Mouse (Mus musculus): Measurements from ENCODE around the gene Iqsec3.

The Iqsec3 gene

DNA sequence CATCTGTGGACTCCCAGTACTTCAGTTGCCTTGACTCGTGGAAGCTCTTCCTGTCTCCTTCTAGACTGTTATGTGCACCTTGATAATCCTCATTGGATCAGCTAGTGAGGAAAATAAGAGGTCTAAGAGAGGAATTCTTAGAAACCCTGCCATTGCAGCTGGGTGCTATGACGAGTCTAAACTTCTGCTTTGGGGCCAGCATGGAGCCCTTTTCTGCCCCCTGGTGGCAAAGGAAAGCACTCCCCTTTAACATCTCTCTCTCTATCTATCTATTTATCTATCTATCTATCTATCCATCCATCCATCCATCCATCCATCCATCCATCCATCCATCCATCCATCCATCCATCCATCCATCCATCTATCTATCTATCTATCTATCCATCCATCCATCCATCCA lies 106.9 kb downstream of the Iqsec3 start:
- DNase-seq (ENCODE audit: low read depth, low spot score) = peak; percentile 45

DNA sequence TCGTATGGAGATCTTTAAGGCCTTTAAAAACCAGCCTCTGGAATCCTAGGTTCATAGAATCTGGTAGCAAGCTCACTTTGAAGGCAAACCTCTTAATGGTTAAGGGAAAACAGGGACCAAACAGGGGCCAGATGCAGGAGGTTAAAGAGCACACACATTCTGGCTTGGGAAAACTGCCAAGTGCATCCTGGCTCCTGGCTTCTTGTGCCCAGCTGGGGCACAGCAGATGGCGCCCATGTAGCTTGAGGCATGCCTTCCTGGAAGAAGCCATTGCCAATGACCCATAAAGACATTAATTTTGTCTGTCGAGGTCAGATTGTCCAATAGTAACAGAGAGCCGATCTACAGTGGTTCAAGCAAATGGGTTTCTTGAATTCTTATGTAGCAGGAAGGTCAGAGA lies 109.5 kb downstream of the Iqsec3 start:
- DNase-seq (ENCODE audit: low read depth, low spot score) = no peak

DNA sequence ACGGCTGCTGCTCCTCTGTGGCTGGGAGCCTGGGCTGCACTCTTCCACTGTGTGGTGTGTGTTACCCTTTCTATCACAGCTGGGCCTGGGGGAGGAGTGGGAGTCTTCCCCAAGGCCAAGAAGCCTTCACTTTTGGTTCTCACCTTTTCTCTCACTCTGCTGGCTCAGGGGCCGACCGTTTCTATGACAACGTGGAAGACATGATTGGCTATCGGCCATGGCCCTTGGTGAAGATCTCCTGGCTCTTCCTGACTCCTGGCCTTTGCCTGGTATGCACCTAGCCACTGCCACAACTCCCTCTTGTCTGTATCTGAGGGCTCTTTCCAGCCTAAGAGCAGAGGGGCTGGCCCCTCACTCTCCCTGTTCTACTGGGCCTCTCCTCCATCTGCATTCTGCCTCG lies 110.4 kb downstream of the Iqsec3 start:
- peak; percentile 36 for DNase-seq (ENCODE audit: low read depth, low spot score)

DNA sequence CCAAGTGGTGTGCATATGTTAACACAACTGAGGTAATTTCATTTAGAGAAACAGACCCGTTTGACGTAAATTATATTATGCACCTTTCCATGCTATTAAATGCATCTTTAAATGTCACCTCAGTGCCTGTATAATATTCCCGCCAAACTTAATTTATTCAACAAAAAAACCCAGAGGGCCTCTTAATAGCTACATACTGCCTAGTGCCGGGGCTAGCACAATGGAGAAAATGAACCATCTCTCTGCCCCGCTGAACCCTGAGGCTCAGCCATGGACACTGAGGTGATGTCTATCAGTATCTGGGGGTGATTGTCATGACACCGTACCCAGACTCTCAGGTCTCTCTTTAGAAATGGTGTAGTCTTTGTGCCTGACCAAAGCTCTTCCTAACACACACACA lies 116.2 kb downstream of the Iqsec3 start:
- no peak for DNase-seq (ENCODE audit: low read depth, low spot score)

DNA sequence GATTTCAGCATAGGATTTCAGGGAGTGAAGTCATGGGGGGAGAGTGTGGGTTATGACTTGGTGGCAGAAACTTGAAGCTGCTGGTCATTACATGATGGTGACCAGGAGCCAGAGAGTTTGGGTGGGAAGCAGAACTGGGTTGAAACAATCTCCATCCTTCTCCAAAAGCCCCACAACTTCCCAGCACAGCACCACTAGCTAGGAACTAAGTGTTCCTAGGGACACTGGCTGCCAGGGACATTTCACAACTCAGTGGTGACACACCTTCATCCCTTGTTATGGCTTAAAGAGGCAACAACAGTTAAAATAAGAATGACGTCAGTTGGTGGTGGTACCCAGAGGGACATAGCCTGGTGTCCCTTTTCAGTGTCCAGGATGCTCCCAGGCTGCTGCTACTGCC lies 117.4 kb downstream of the Iqsec3 start:
- no peak for DNase-seq (ENCODE audit: low read depth, low spot score)

DNA sequence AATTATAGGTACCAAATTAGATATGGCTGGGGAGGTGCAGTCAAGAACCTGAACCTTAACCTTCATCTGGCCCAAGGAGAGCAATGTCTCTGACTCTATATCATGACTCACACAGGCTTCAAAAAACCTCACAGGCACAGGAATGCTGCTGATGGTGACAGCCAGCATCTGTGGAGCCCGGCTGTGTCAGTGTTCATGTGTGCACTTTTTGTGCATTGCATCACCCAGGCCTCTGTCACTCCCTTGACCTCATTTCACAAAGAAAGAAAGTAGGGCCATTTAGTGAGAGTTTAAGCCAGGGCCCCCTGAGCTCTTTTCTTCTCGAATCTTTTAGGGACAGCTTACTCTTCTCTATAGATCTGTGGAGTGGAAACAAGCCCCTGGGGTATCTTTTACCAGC lies 121.2 kb downstream of the Iqsec3 start:
- no peak for DNase-seq (ENCODE audit: low read depth, low spot score)

DNA sequence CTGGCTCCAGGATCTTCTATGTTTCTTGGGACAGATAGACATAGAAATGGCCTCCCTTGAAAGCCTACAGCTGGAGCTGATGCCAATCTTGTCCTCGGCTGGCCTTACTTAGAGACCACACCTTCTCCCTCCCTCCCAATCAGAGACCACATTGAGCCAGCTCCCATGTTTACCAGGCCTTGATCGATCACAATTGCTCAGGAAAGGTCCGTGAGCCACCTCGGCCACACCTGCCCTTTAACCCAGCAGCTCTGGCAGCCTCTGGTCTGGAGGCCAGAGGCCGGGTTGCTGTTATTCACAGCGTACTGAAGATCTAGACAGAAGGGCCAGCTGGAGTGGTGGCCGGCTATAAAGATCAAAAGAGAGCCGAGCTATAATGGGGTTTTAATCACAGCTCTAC lies 127.0 kb downstream of the Iqsec3 start:
- DNase-seq (ENCODE audit: low read depth, low spot score) = no peak

DNA sequence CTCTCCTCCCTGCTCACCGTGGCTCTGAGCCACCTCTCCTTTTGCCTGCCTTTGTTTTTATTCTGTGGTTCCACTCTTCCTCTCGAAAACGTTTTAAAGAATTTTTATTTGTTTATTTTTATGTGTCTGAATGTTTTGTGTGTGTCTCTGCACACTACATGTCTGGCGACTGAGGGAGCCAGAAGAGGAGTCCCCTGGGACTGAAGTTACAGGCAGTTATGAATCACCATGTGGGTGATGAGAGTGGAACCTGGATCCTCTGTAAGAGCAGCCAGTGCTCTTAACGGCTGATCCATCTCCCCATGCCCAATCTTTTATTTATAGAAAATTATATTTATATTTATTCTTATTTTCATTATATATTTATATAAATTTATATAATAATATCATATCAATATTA lies 129.1 kb downstream of the Iqsec3 start:
- no peak for DNase-seq (ENCODE audit: low read depth, low spot score)

DNA sequence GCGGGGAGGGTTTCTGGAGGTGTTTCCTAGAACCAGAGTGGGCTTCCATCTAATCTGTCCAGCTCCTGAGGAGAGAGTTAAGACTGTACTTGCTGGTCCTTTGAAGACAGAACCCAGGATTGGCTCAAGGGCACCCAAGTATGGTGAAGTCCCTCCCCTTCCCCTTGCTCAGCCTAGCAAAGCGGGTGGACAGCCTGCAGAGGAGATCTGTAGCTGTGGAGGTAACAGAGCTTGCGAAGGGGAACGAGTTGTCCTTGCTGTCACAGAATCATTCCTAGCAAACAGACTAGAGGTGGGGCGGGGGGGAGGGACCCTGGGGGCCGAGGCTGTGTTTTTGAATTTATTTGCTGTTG lies 129.7 kb downstream of the Iqsec3 start:
- no peak for DNase-seq (ENCODE audit: low read depth, low spot score)

DNA sequence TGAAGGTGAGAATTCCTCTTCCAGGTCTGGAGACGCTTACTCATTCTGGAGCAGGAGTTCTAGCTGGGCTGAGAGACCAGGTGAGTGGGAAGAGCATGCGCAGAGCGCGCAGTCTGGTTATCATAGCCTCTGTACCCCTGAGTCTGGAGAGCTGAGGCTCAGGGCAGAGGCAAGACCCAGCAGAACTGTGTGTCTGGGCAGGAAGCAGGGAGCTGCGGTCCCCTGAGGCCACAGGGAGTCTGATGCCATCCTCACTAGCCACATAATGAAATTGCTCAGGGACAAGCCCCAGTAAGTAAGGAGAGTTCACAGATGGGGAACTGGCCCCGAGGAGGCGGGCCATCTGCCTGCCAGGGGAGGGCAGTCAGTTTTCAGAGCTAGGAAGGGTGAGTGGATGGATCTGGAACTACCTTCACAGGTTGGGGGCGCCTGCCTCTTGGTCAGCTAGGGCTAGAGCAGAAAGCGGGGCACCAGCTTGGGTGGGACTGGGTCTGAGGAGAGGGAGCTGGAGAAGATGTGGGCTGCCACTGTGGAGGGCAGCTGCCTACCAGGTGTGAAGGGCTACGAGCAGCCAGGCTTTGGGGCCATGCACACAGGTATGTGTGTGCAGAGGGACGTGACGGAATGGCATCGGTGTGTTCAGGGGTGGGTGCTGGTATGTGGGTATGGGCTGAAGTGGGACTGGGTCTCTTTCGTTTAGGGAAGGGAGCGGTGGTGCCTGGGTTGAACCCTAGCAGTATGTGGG lies 130.3 kb downstream of the Iqsec3 start, which contains the start of gene Slc6a12:
Gene Slc6a12, plus strand, starts transcription at position 51 of the 745 bp plus-strand sequence.
- no peak for DNase-seq (ENCODE audit: low read depth, low spot score)

DNA sequence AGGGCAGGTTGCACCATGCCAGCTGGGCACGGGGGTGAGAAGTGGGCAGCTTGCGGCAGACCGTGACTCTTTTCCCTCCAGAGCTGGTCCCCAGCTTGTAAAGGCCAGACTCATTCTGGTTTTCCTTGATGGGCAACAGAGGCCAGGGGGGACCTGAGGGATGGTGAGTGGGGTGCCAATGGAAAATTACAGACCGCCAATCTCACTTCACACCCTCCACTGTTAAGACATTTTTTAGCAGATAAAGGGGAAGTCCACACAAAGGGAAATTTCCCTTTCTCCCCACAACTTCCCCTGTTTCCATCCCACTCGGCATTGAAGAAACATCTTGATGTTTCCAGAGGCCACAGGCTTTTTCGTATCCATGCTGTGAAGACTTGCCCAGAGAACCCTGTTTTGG lies 131.8 kb downstream of the Iqsec3 start:
- DNase-seq (ENCODE audit: low read depth, low spot score) = no peak

DNA sequence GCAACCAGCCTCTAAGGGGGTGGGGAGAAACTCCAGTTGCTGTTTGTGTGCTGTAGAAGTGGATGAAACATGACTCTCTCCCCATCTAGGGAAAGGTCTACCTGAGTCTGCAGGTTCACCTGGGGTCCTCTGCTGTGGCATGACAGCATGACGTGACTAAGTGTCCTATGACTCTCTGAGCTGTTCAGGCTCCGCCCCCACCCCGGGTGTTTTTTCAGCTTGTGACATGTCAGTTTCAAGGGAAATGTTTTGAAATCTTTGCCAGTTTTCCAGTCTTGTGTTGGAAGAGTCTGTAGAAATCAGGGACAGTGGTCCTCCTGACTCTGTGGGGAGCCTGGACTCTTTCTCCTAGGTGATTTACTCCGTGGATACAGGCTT lies 135.0 kb downstream of the Iqsec3 start:
- DNase-seq (ENCODE audit: low read depth, low spot score) = no peak

DNA sequence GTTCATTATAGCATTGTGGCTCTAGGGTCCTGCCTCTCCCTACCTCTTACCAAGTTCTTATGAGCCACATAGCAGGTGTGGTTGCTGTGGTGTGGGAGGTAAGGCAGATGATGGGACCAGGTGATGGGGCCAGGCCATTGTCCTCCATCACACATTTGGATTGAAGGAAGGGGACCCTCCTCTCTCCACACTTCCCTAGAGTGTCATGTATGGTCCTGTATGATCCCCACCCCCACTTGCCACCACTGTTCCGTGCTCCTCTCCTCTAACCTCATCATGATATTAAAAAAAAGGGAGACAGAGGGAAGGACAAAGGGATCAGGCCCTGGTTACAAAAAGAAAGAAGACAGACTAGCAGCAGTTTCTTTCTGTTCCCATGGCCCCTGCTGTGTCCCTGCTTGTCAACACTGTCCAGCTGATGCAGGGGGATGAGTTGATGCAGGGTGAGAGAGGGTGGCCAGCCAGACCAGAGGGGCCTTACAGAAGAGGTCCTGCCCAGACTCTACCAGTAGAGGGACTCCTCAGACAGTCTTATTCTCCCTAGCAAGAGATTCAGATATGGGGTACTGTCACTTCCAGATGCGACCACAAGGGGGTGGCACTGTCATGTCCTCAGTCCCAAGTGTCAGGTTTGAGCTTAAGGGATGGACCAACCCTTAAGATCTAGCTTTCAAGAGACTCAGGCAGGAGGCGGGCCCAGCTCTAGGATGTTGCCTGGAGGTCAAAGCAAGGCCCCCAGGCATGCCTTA lies 135.5 kb downstream of the Iqsec3 start:
- DNase-seq (ENCODE audit: low read depth, low spot score) = peak; percentile 95

DNA sequence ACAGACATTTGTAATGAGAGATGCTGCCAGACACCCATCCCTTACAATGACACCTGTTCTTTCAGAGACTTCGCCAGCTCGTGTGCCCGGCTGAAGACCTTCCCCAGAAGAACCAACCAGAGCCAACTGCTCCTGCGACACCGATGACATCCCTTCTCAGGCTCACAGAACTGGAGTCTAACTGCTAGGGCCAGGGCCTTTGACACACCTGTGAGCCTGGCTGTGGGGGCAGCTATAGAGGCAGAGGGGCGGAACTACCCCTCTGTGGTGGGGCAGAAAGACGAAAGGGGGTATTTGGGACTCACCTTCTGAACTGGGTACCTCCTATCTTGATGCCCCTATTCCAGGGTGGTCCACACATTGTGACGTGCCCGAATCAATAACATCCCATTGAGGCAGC lies 136.2 kb downstream of the Iqsec3 start:
- no peak for DNase-seq (ENCODE audit: low read depth, low spot score)

DNA sequence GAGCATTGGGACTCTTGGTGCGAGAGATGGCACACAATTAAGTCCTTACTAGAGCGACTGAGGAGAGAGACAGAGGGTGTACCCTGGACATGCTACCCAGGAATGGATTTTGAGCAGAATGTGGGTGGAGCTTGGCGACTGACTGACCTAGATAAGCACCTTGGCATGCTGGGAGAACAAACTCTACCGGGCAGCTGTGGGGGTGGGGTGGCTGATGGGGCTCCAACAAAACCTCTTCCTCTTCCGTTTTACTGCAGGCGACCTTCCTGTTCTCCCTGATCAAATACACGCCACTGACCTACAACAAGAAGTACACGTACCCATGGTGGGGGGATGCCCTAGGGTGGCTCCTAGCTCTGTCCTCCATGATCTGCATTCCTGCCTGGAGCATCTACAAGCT lies 136.9 kb downstream of the Iqsec3 start:
- DNase-seq (ENCODE audit: low read depth, low spot score) = no peak

DNA sequence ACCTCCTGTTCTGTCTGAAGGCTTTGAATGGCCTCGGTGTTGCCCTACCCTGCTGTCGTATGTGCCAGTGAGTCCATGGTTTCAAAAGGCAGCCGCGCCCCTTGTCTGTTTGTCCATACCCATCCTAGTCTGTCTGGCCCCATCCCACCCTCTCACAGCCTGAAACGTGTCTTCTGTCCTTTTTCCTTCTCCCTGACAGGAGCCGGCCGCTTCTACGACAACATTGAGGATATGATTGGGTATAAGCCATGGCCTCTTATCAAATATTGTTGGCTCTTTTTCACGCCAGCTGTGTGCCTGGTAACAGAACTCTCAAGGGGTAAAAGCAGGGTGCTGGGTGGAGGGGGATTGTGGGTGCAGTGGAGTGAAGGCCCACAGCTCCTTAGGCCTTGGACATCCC lies 137.6 kb downstream of the Iqsec3 start:
- DNase-seq (ENCODE audit: low read depth, low spot score) = no peak

DNA sequence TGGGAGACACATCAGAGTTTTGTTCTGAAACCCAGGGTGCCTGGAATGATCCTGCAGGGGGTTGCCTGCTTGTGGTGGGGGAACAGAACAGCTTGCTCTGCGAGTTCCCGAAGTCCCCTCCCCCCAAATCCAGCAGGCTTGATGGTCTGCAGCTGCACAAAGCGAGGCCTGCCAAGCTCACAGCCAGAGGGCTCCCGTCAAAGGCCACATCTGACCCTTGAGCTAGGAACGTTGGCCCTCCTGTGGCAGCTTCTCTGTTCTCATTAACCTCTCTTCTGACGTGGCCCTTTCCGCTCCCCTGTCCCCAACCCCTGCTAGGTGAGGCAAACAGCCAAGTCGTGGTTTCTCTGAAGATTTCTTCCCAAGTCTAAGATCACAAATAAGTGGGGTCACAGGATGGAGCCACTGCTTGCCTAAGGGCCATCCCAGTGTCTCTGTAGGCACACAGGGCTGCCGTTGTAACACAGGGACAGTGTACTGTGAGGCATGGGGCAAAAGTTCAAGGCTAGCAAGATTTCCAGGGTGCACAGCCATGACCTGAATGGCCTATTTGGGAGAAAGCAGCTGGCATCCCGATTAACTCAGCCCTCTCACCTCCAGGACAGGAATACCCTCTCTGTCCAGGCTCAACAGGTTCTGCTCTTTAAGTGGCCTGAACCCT lies 143.5 kb downstream of the Iqsec3 start:
- DNase-seq (ENCODE audit: low read depth, low spot score) = peak; percentile 13

DNA sequence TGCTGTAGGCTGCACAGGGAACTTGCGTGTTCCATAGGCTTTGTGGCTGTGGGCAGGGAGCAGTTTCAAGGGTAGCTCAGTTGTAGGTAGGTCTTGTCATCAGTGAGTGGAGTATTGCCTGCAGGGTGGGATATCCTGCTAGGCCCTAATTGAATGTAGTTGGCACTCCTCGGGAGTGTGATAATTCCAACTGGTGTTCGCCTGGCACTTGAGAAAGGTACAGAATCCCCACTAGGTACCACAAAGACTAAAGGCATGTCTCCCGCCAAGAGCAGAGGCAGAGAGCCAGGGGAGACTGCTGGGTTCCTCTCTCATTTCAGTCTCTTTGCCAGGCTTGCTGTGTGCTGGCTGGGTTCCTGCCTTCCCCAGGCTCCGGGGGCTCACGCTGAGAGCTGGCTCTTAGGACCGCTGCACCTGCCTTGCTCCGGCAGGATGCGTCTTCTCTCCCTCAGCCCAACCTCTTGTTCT lies 145.0 kb downstream of the Iqsec3 start:
- no peak for DNase-seq (ENCODE audit: low read depth, low spot score)

DNA sequence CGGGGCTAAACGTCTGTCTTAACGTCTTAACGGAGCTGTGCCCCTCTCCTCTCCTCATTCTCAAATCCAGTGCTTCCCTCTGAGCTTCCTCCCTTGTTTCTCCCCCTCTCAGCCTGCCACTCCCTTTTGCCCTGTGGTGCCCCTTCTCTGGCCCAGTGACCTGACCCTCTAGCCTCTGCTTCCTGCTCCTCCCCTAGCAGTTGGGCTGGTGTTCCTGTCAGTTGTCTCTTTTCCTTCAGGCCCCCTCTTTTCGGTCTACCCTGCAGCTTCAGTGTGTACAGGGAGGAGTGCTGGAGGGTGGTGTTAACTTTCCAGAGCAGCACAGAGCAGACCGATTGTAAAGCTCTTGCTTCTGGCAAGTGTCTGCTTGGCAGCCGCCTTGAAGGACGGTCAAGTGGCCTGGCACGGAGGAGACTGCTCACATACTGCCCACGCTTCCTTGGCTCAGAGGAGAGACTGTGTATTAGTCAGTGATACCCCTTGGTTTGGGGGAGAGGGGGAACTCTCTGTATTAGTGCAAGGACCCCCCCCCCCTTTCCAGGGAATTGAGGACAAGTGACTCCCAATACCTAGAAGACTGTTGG lies 146.9 kb downstream of the Iqsec3 start:
- no peak for DNase-seq (ENCODE audit: low read depth, low spot score)

DNA sequence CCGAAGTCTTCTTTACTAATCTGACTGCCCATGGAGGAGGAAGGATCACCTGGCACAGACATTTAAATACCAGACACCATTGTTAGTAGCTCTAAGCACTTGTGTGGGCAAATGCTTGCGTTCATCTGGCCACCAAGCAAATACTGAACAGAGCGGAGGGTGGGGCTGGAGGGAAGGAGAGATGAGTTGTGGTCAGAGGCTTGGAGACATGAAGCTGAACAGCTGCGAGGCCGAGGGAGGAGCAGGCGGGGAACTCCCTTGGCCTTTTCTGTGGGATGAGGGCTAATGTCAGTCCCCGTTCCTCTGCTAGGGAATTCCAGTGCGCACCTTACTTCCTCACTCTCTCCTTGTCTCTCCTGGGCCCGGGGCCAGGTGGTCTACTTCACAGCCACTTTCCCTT lies 147.7 kb downstream of the Iqsec3 start:
- DNase-seq (ENCODE audit: low read depth, low spot score) = no peak

DNA sequence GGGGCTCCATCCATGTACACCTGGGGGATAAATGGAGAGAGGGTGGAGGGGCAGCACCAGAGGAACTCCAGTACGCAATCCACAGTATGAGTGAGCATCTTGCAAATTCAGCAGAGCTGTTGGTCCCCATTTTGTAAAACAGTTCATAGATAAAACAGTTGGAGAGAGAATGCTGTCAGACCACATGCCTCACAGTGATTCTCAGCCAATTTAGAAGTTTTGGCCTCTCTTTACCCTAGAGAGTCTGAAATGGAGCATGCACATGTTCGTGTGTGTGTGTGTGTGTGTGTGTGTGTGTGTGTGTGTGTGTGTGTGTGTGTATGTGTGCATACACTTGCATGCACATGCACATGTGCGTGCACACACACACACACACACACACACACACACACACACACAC lies 148.2 kb downstream of the Iqsec3 start:
- no peak for DNase-seq (ENCODE audit: low read depth, low spot score)

Data from R1 (cell line).